Mouse (Mus musculus) stomach, embryonic 16.5 days (tissue): ENCODE data around the gene Csdc2. TPM values are rescaled to one million over a fixed set of nuclear protein-coding genes. Genes with fewer than 3 reads are reported as not detected.

ENCODE experiments used
- ATAC-seq: fragments of 200-750 bp; cut with Nextera tagmentation; 2 replicates; pipeline ENCODE4 v1.8.0; 2017; ENCODE audit warnings: moderate number of reproducible peaks, moderate TSS enrichment; ENCODE audit not compliant: insufficient read depth, low FRiP score
- H3K27ac ChIP-seq: fragments of 300-500 bp; sonication (generic); 2 replicates; pipeline ENCODE4 v1.5.1; 2014; ENCODE audit warnings: low read length
- H3K27me3 ChIP-seq: fragments of 300-500 bp; sonication (generic); 2 replicates; pipeline ENCODE4 v1.6.1; 2014; ENCODE audit warnings: low read length, control low read depth, mixed read lengths; ENCODE audit not compliant: control insufficient read depth, insufficient read depth
- H3K36me3 ChIP-seq: fragments of 300-500 bp; sonication (generic); 2 replicates; pipeline ENCODE4 v1.6.1; 2014; ENCODE audit warnings: low read length; ENCODE audit not compliant: control insufficient read depth, insufficient read depth
- H3K4me1 ChIP-seq: fragments of 300-500 bp; sonication (generic); 2 replicates; pipeline ENCODE4 v1.6.1; 2014; ENCODE audit warnings: low read length, control low read depth, mixed read lengths; ENCODE audit not compliant: control insufficient read depth, insufficient read depth
- H3K4me2 ChIP-seq: fragments of 300-500 bp; sonication (generic); 2 replicates; pipeline ENCODE4 v1.6.1; 2014; ENCODE audit warnings: low read depth, low read length, mixed read lengths
- H3K4me3 ChIP-seq: fragments of 300-500 bp; sonication (generic); replicated peaks from 2 replicates; pipeline ENCODE4 v1.5.1; 2014; ENCODE audit warnings: mild to moderate bottlenecking, low read length
- H3K9ac ChIP-seq: fragments of 300-500 bp; sonication (generic); 2 replicates; pipeline ENCODE4 v1.6.1; 2014; ENCODE audit warnings: low read length
- H3K9me3 ChIP-seq: fragments of 300-500 bp; sonication (generic); replicated peaks from 2 replicates; pipeline ENCODE4 v1.6.1; 2016; ENCODE audit warnings: low read length, control low read depth; ENCODE audit not compliant: control insufficient read depth
- WGBS: fragments of 180-500 bp; shearing (Covaris S2); extraction: QIAGEN DNeasy Blood & Tissue Kit; methylation state at CpG from one replicate; pipeline ENCODE4 v1.1.7; 2014; 5-methylcytosine and 5-hydroxymethylcytosine counted together
- polyA plus RNA-seq: library from polyadenylated mRNA; unstranded; fragments of >200 nt; fragmentation: Nextera tagmentation; extraction: Ambion mirVana; gene quantifications from 2 replicates; pipeline ENCODE4 v1.2.1, GENCODE M21; 2015

Csdc2 gene
- polyA plus RNA-seq, 1 experiment from 2014 or later: 17.1 TPM

DNA sequence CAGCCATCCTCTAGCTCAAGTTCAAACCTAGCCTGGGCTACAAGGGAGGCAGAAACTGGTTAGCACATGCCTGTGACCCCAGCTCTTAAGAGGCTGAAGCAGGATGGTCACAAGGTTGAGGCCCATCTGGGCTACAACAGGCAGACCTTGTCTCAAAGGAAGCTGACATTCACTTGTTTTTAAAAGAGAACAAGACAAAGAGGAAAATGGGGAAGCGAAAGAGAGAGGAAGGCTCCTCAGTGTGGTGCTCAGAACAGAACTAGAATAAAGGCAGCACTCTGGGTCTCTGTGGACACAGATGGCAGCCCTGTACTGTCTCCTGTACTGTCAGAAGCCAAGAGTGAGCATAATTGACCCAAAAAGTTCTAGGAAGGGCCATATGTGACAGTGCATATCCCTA is 2.6 kb upstream of the Csdc2 start:
- 97% methylated on average over 1 of the region's 1 CpGs for WGBS
- H3K27me3 ChIP-seq: peaks cover 4% of the 10 kb centered on the region; the same call in 1 of the 2 replicates
- ATAC-seq: no peak
- peaks cover 28% of the 10 kb centered on the region for H3K4me1 ChIP-seq
- H3K4me2 ChIP-seq: no peak overlapping the region
- no peak overlapping the region for H3K9ac ChIP-seq
- H3K9me3 ChIP-seq: no peaks in the 10 kb centered on the region
- no peak overlapping the region for H3K27ac ChIP-seq
- H3K4me3 ChIP-seq: no peak overlapping the region
- H3K36me3 ChIP-seq: no peaks in the 10 kb centered on the region

GRCm38 (mm10) chr15:81935869-81936637 is 506 bp upstream of the Csdc2 start:
- H3K27ac ChIP-seq: peak overlapping the region; percentile 78
- H3K4me2 ChIP-seq: peak overlapping the region; percentile 53
- peak overlapping the region; percentile 55 for H3K4me3 ChIP-seq
- H3K9me3 ChIP-seq: no peaks in the 10 kb centered on the region
- ATAC-seq: peak; percentile 10; the same call in 1 of the 2 replicates
- no peaks in the 10 kb centered on the region for H3K36me3 ChIP-seq
- WGBS: 44% methylated on average over 7 of the region's 7 CpGs
- H3K27me3 ChIP-seq: peaks cover 4% of the 10 kb centered on the region; the same call in 1 of the 2 replicates
- H3K9ac ChIP-seq: peak overlapping the region; percentile 63
- H3K4me1 ChIP-seq: peaks cover 28% of the 10 kb centered on the region

- ATAC-seq: peak; percentile 1; the same call in 1 of the 2 replicates
- H3K4me3 ChIP-seq: peak overlapping the region; percentile 55
- H3K4me1 ChIP-seq: peaks cover 28% of the 10 kb centered on the region
- no peaks in the 10 kb centered on the region for H3K36me3 ChIP-seq
- H3K9me3 ChIP-seq: no peaks in the 10 kb centered on the region
- peaks cover 4% of the 10 kb centered on the region; the same call in 1 of the 2 replicates for H3K27me3 ChIP-seq
- WGBS: 8% methylated on average over 19 of the region's 19 CpGs
- peak overlapping the region; percentile 63 for H3K9ac ChIP-seq
- H3K4me2 ChIP-seq: peak overlapping the region; percentile 53
- H3K27ac ChIP-seq: peak overlapping the region; percentile 78
Measured at GRCm38 (mm10) chr15:81937098-81937972, 776 bp downstream of the Csdc2 start.

GRCm38 (mm10) chr15:81938246-81938645 is 1.7 kb downstream of the Csdc2 start:
- H3K27ac ChIP-seq: no peak overlapping the region
- peaks cover 22% of the 10 kb centered on the region for H3K4me1 ChIP-seq
- WGBS: 34% methylated on average over 2 of the region's 2 CpGs
- H3K4me2 ChIP-seq: no peak overlapping the region
- H3K9ac ChIP-seq: peak overlapping the region; percentile 63
- H3K27me3 ChIP-seq: peaks cover 4% of the 10 kb centered on the region; the same call in 1 of the 2 replicates
- ATAC-seq: 0 out of 2 replicates have a peak, but pooled peaks have one; percentile 34
- peak overlapping the region; percentile 55 for H3K4me3 ChIP-seq
- no peaks in the 10 kb centered on the region for H3K9me3 ChIP-seq
- no peaks in the 10 kb centered on the region for H3K36me3 ChIP-seq

GRCm38 (mm10) chr15:81939157-81939715 is 2.7 kb downstream of the Csdc2 start:
- Histone ChIP-seq H3K9ac (no peak overlapping the region), H3K4me2 (no peak overlapping the region), H3K27ac (no peak overlapping the region), H3K4me1 (peaks cover 19% of the 10 kb centered on the region), H3K9me3 (no peaks in the 10 kb centered on the region), H3K4me3 (no peak overlapping the region), H3K27me3 (peaks cover 4% of the 10 kb centered on the region; the same call in 1 of the 2 replicates), H3K36me3 (no peaks in the 10 kb centered on the region)
- no peak for ATAC-seq
- 83% methylated on average over 10 of the region's 10 CpGs for WGBS

DNA sequence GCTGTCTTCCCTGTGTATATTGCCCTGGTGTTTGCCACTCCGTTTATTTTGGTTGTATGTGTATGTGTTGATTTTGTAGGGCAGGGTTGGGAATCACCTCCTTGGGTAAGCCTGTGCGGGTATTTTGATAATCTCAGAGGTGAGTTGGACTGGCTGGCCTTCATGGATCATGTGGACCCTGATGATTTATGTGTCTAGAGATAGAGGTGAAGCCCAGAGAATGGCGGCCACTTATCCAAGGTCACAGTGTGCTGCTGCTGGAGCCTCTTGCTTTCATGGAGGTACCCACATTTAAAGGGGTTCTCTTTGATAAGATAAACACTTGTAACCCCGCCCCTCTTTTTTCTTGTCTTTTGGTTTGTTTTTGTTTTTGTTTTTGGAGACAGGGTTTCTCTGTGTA is 3.2 kb downstream of the Csdc2 start:
- ATAC-seq: no peak
- Histone ChIP-seq H3K9me3 (no peaks in the 10 kb centered on the region), H3K4me1 (peaks cover 19% of the 10 kb centered on the region), H3K4me2 (no peak overlapping the region), H3K36me3 (no peaks in the 10 kb centered on the region), H3K27ac (no peak overlapping the region), H3K27me3 (peaks cover 4% of the 10 kb centered on the region; the same call in 1 of the 2 replicates), H3K9ac (no peak overlapping the region), H3K4me3 (no peak overlapping the region)
- 69% methylated on average over 4 of the region's 4 CpGs for WGBS

- ATAC-seq: no peak
- H3K27ac ChIP-seq: no peak overlapping the region
- H3K9me3 ChIP-seq: no peaks in the 10 kb centered on the region
- H3K9ac ChIP-seq: no peak overlapping the region
- WGBS: 83% methylated on average over 5 of the region's 5 CpGs
- H3K36me3 ChIP-seq: no peaks in the 10 kb centered on the region
- no peak overlapping the region for H3K4me3 ChIP-seq
- peaks cover 4% of the 10 kb centered on the region; the same call in 1 of the 2 replicates for H3K27me3 ChIP-seq
- peaks cover 19% of the 10 kb centered on the region for H3K4me1 ChIP-seq
- H3K4me2 ChIP-seq: no peak overlapping the region
Measured at GRCm38 (mm10) chr15:81940219-81940618, 3.7 kb downstream of the Csdc2 start.

DNA sequence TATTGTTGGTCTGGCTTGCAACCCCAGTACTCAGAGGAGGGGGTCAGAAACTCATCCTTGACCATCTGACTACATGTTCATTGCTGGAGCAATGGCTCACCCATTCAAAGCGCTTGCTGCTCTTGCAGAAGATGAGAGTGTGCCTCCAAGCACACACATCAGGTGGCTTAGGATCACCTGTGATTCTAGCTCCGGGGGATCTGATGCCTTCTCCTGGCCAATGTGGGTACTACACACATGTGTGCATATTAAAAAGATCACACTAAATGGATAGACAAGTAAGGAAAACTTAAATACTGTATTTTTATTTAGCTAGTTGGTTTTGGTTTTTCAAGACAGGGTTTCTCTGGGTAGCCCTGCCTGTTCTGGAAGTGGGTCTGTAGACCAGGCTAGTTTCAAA is 4.5 kb downstream of the Csdc2 start:
- H3K27me3 ChIP-seq: peaks cover 4% of the 10 kb centered on the region; the same call in 1 of the 2 replicates
- no peaks in the 10 kb centered on the region for H3K36me3 ChIP-seq
- 93% methylated on average over 2 of the region's 2 CpGs for WGBS
- H3K4me2 ChIP-seq: no peak overlapping the region
- H3K4me3 ChIP-seq: no peak overlapping the region
- no peak overlapping the region for H3K9ac ChIP-seq
- peaks cover 19% of the 10 kb centered on the region for H3K4me1 ChIP-seq
- H3K9me3 ChIP-seq: no peaks in the 10 kb centered on the region
- H3K27ac ChIP-seq: no peak overlapping the region
- ATAC-seq: no peak
